Mouse (Mus musculus): ENCODE data around the gene Vmn2r43. TPM values are rescaled to one million over a fixed set of nuclear protein-coding genes. Genes with fewer than 3 reads are reported as not detected.

Gene Vmn2r43
- polyA plus RNA-seq (2015; fragmentation: Nextera tagmentation; extraction: Ambion mirVana), result not detected in 2 replicates

DNA sequence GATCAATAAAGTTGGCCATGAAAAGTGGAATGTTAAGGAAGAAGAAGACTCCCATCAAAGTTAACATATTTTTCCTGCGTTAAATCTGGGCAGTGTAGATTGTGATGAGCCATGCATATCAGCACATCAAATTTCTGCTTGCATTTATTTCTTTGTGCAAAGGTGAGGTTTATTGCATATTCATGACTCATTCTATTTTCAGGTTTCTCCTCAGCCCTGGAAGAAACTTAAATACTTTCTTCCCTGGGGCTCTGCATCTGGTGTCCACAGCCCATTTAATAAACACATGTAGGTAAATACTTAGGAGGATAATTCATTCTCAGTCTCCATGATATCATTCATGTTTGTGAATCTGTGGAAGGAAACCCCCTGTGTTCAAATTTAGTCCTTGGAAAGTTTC lies at the start of gene Vmn2r43:
Vmn2r43 (minus strand) TSS at position 101 of the 400 bp plus-strand sequence.

DNA sequence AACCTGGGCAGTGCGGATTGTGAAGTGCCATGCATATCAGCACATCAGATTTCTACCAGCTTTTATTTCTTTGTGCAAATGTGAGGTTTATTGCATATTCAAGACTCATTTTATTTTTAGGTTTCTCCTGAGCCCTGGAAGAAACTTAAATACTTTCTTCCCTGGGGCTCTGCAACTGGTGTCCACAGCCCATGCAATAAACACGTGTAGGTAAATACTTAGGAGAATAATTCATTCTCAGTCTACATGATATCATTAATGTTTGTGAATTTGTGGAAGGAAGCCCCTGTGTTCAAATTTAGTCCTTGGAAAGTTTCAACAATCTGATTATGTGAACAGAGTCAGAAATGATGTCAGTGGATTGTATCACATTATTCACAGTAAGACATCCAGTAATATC lies 60.2 kb downstream of the Vmn2r43 start, which contains the start of gene Vmn2r42:
Vmn2r42 (minus strand) TSS at position 101 of the 400 bp plus-strand sequence.

Other genes starting within 250 kb of the Vmn2r43 start
- gene Vmn2r41, start 98.9 kb downstream of the Vmn2r43 start, polyA plus RNA-seq (2015; fragmentation: Nextera tagmentation; extraction: Ambion mirVana), result not detected in 2 replicates
- gene Vmn2r42, start 60.3 kb downstream of the Vmn2r43 start, polyA plus RNA-seq (2015; fragmentation: Nextera tagmentation; extraction: Ambion mirVana), result not detected in 2 replicates
- not detected in 2 replicates for gene Vmn2r44, start 122.7 kb upstream of the Vmn2r43 start, polyA plus RNA-seq (2015; fragmentation: Nextera tagmentation; extraction: Ambion mirVana)
- gene Vmn2r45, start 228.5 kb upstream of the Vmn2r43 start, polyA plus RNA-seq (2015; fragmentation: Nextera tagmentation; extraction: Ambion mirVana), result not detected in 2 replicates

All from neural tube, postnatal 0 days (tissue).